Mouse (Mus musculus) neutrophil, adult 5-6 weeks (primary cell): ENCODE measurements around the gene Zbbx. TPM values are rescaled to one million over a fixed set of nuclear protein-coding genes. Genes with fewer than 3 reads are reported as not detected.

ENCODE experiments used
- ATAC-seq: fragments of 151-379, 151-347 bp; 2 replicates; pipeline ENCODE4 v1.8.0; 2017; ENCODE audit warnings: mild to moderate bottlenecking, moderate TSS enrichment; ENCODE audit not compliant: insufficient number of reproducible peaks, poor library complexity, low FRiP score, severe bottlenecking; ENCODE audit errors: extremely low read depth
- total RNA-seq: library from RNA; stranded (forward); fragments of 200-1000 nt; gene quantifications from 2 replicates; pipeline ENCODE4 v1.2.3, GENCODE M21; 2017

The Zbbx gene
- not detected in 2 replicates for total RNA-seq

- ATAC-seq: 0 out of 2 replicates have a peak, but pooled peaks have one; percentile 36
These were observed at the start of gene Zbbx for GRCm38 (mm10) chr3:75164838-75165496. Gene Zbbx (minus strand): TSS chr3:75165034.

GRCm38 (mm10) chr3:75202808-75203503 lies 38.1 kb upstream of the Zbbx start:
- peak; percentile 82 for ATAC-seq

- ATAC-seq: no peak
These were observed 17.8 kb upstream of the Zbbx start for GRCm38 (mm10) chr3:75182606-75183005.

GRCm38 (mm10) chr3:75141876-75142275 lies 23.0 kb downstream of the Zbbx start:
- no peak for ATAC-seq

- no peak for ATAC-seq
These were observed 60.0 kb downstream of the Zbbx start for GRCm38 (mm10) chr3:75104867-75105266.

- ATAC-seq: no peak
These were observed 79.1 kb downstream of the Zbbx start for GRCm38 (mm10) chr3:75085762-75086161.

GRCm38 (mm10) chr3:75078906-75079305 lies 85.9 kb downstream of the Zbbx start:
- ATAC-seq: no peak

- no peak for ATAC-seq
These were observed 155.1 kb downstream of the Zbbx start for GRCm38 (mm10) chr3:75009701-75010100.

Other genes with a start within 250 kb of the Zbbx start
- not detected in 2 replicates for gene Serpini2, start 105.0 kb upstream of the Zbbx start, total RNA-seq